Mouse (Mus musculus) heart, embryonic 11.5 days (tissue): ENCODE results near the gene Stx1a. TPM values are rescaled to one million over a fixed set of nuclear protein-coding genes. Genes with fewer than 3 reads are reported as not detected.

Experiments
- ATAC-seq: fragments of 200-750 bp; cut with Nextera tagmentation; replicated peaks from 2 replicates; pipeline ENCODE4 v1.8.0; 2017; ENCODE audit warnings: moderate library complexity; ENCODE audit not compliant: insufficient number of reproducible peaks, low FRiP score, low TSS enrichment
- H3K27ac ChIP-seq: fragments of 300-500 bp; sonication (generic); 2 replicates; pipeline ENCODE4 v1.5.1; 2014; ENCODE audit warnings: mild to moderate bottlenecking, low read depth, low read length
- H3K27me3 ChIP-seq: fragments of 300-500 bp; sonication (generic); 2 replicates; pipeline ENCODE4 v1.6.1; 2014; ENCODE audit warnings: mild to moderate bottlenecking, low read length, mixed read lengths; ENCODE audit not compliant: control insufficient read depth, insufficient read depth
- H3K36me3 ChIP-seq: fragments of 300-500 bp; sonication (generic); 2 replicates; pipeline ENCODE4 v1.6.1; 2014; ENCODE audit warnings: mild to moderate bottlenecking, low read length, moderate library complexity, mixed read lengths; ENCODE audit not compliant: control insufficient read depth, insufficient read depth
- H3K4me1 ChIP-seq: fragments of 300-500 bp; sonication (generic); 2 replicates; pipeline ENCODE4 v1.6.1; 2014; ENCODE audit warnings: low read length; ENCODE audit not compliant: control insufficient read depth, insufficient read depth
- H3K4me2 ChIP-seq: fragments of 300-500 bp; sonication (generic); 2 replicates; pipeline ENCODE4 v1.6.1; 2014; ENCODE audit warnings: mild to moderate bottlenecking, moderate library complexity
- H3K4me3 ChIP-seq: fragments of 300-500 bp; sonication (generic); 2 replicates; pipeline ENCODE4 v1.5.1; 2014; ENCODE audit warnings: low read depth, low read length
- H3K9ac ChIP-seq: fragments of 300-500 bp; sonication (generic); 2 replicates; pipeline ENCODE4 v1.6.1; 2014; ENCODE audit warnings: mild to moderate bottlenecking, low read depth, low read length, moderate library complexity
- H3K9me3 ChIP-seq: fragments of 300-500 bp; sonication (generic); replicated peaks from 2 replicates; pipeline ENCODE4 v1.6.1; 2016; ENCODE audit warnings: low read length; ENCODE audit not compliant: control insufficient read depth
- WGBS: fragments of 180-500 bp; shearing (Covaris S2); extraction: QIAGEN DNeasy Blood & Tissue Kit; methylation state at CpG from one replicate; pipeline ENCODE4 v1.1.7; 2014; ENCODE audit not compliant: insufficient replicate concordance; 5-methylcytosine and 5-hydroxymethylcytosine counted together
- polyA plus RNA-seq: library from polyadenylated mRNA; unstranded; fragments of >200 nt; fragmentation: Nextera tagmentation; extraction: Ambion mirVana; gene quantifications from 2 replicates; pipeline ENCODE4 v1.2.1, GENCODE M21; 2014

The Stx1a gene
- polyA plus RNA-seq, 1 experiment from 2014 or later = 10.4 TPM

DNA sequence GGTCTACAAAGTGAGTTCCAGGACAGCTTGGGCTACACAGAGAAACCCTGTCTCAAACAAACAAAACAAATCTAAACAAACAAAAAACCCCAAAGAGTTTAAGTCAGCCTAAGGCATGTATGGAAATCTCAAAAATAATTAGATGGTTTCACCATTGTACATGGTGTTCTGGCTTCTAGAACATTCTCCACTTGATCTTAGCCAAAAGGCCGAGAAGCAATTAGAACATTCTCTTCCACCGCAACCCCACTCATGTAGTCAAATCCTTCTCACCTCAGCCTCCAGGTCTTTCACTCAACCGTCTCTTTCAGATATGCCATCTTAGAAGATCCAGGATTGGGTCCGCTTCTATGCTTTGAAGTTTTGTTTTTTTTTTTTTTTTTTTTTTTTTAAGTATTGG lies 23.5 kb upstream of the Stx1a start:
- Histone ChIP-seq H3K27me3 (no peaks in the 10 kb centered on the region), H3K9ac (no peak overlapping the region), H3K27ac (no peak overlapping the region), H3K4me1 (0 out of 2 replicates have a peak, but pooled peaks cover 3% of the 10 kb centered on the region), H3K9me3 (no peaks in the 10 kb centered on the region), H3K4me2 (no peak overlapping the region), H3K36me3 (no peaks in the 10 kb centered on the region), H3K4me3 (no peak overlapping the region)
- ATAC-seq = no peak
- WGBS = 93% methylated on average over 4 of the region's 4 CpGs

DNA sequence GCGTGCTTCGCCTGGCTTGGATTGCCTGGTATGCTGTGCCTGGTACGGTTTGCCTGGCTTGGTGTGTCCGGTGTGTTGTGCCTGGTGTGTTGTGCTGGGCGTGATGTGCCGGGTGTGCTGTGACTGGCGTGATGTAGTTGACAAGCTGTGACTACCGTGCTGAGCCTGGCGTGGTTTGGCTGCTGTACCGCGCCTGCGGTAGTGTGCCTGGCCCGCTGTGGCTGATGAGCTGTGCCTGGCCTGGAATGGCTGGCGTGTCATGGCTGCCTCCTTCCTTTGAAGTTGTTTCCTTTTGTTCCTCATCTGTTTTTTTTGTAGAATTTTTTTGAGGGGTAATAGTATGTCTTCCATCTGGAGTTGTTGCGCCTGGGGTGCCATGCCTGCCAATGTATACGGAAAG lies 22.5 kb upstream of the Stx1a start:
- ATAC-seq = no peak
- Histone ChIP-seq H3K9ac (no peak overlapping the region), H3K4me1 (0 out of 2 replicates have a peak, but pooled peaks cover 3% of the 10 kb centered on the region), H3K9me3 (no peaks in the 10 kb centered on the region), H3K36me3 (no peaks in the 10 kb centered on the region), H3K27me3 (peaks cover 2% of the 10 kb centered on the region; the same call in 1 of the 2 replicates), H3K27ac (no peak overlapping the region), H3K4me2 (no peak overlapping the region), H3K4me3 (no peak overlapping the region)
- 54% methylated on average over 16 of the region's 16 CpGs for WGBS

- Histone ChIP-seq H3K9me3 (no peaks in the 10 kb centered on the region), H3K27me3 (peaks cover 2% of the 10 kb centered on the region; the same call in 1 of the 2 replicates), H3K4me3 (0 out of 2 replicates have a peak overlapping the region, but pooled peaks have one; percentile 3), H3K4me1 (0 out of 2 replicates have a peak, but pooled peaks cover 3% of the 10 kb centered on the region), H3K4me2 (peak overlapping the region; percentile 49), H3K36me3 (no peaks in the 10 kb centered on the region), H3K27ac (no peak overlapping the region), H3K9ac (no peak overlapping the region)
- 1% methylated on average over 14 of the region's 14 CpGs for WGBS
- ATAC-seq = no peak
Measured at GRCm38 (mm10) chr5:135001309-135001708, 22.0 kb upstream of the Stx1a start.

GRCm38 (mm10) chr5:135002151-135002550 lies 21.1 kb upstream of the Stx1a start:
- H3K9ac ChIP-seq = no peak overlapping the region
- H3K4me2 ChIP-seq = no peak overlapping the region
- WGBS = 51% methylated on average over 5 of the region's 5 CpGs
- peaks cover 2% of the 10 kb centered on the region; the same call in 1 of the 2 replicates for H3K27me3 ChIP-seq
- no peak overlapping the region for H3K27ac ChIP-seq
- no peak for ATAC-seq
- no peaks in the 10 kb centered on the region for H3K9me3 ChIP-seq
- H3K4me3 ChIP-seq = no peak overlapping the region
- H3K36me3 ChIP-seq = no peaks in the 10 kb centered on the region
- H3K4me1 ChIP-seq = 0 out of 2 replicates have a peak, but pooled peaks cover 3% of the 10 kb centered on the region

DNA sequence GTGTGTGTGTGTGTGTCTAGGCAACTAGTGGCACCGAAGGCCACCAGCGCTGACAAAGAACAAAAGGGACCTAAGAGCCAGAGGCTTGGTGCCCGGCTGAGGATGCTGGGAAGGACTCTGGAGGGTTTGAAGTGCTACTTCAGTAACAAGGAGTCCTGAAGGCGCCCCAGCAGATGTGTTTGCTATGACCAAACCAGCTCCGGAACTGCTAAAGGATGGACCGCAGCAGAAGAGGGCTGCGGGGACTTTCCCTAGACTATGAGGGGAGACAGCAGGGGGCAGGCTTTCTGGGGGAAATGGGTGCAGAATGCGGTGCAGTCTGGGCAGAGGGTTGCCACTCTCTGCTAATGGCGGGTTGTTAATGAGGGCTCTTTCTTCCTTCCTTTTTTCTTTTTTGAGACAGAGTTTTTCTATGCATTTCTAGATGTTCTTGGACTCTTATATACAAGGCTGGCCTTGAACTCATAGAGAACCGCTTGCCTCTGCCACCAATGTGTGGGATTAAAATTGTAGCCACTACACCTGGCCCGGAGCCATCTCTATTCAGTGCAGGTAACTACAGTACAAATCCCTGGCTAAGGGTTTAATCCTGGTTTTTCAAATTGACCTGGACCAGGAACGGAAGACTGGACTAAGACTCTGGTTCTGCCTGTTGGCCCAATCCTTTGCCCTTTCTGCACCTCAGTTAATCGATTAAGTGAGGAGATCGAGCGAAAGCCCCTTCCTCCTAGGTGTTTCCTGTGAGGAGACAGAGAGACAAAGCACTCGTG lies 15.3 kb upstream of the Stx1a start:
- H3K9ac ChIP-seq = peak overlapping the region; percentile 90
- no peaks in the 10 kb centered on the region for H3K36me3 ChIP-seq
- peak overlapping the region; percentile 66 for H3K4me3 ChIP-seq
- ATAC-seq = no peak
- peaks cover 19% of the 10 kb centered on the region for H3K4me1 ChIP-seq
- 26% methylated on average over 16 of the region's 16 CpGs for whole genome bisulfite sequencing
- no peaks in the 10 kb centered on the region for H3K9me3 ChIP-seq
- H3K27ac ChIP-seq = peak overlapping the region; percentile 98
- H3K4me2 ChIP-seq = peak overlapping the region; percentile 87
- H3K27me3 ChIP-seq = peaks cover 2% of the 10 kb centered on the region; the same call in 1 of the 2 replicates

DNA sequence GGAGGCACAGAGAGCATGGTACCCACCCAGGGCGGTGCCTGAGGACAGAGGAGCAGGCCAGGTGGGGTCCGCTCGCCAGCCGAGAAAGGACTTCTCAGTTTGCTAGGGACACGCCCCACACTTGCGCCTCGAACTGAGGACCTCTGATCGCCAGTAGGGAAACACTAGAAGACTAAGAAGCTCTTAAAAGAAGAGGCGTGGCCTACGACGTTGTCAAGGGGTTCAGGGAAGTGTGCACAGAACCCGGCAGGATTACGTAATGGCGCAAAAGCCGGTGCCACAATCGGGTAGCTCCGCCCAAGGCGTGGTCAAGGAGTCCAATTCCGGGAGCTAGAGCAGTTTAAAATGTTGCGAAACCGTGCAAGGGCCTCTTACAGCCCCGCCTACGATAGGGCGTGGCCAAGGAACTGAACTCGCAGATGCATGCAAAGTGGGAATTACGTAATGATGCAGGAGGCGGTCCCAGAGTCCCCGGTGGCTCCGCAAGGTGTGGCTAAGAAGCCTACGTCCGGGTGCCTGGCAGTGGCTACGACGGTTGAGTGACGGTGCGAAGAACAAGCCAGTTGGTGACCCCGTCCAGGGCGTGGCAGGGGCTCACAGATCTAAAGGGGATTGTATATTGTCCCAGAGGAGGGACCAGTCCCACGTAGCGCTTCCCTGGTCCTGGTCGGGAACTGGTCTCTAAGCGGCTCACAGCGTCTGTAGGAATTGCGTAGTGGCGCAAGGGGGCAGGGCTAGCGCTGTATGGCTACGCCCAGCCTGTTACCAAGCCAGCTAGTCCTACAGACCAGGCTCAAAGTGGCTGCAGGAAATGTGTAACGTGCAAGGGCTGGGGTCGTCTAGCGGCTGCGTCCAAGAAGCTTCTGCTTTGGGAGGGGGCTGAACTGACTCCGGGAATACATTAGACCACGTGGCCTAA lies 14.4 kb upstream of the Stx1a start, which contains the start of gene Abhd11:
Gene Abhd11 (plus strand): TSS at position 482 of the 919 bp plus-strand sequence.
- H3K4me1 ChIP-seq = peaks cover 19% of the 10 kb centered on the region
- H3K4me2 ChIP-seq = peak within 1 kb of the TSS; percentile 87
- peaks cover 2% of the 10 kb centered on the region; the same call in 1 of the 2 replicates for H3K27me3 ChIP-seq
- H3K9me3 ChIP-seq = no peaks in the 10 kb centered on the region
- peak within 1 kb of the TSS; percentile 66 for H3K4me3 ChIP-seq
- H3K36me3 ChIP-seq = no peaks in the 10 kb centered on the region
- under 1% methylated on average over 52 of the region's 52 CpGs for WGBS
- peak within 1 kb of the TSS; percentile 90 for H3K9ac ChIP-seq
- ATAC-seq = peak; percentile 85
- peak within 1 kb of the TSS; percentile 98 for H3K27ac ChIP-seq

- Histone ChIP-seq H3K9me3 (no peaks in the 10 kb centered on the region), H3K27ac (peak overlapping the region; percentile 98), H3K27me3 (peaks cover 2% of the 10 kb centered on the region; the same call in 1 of the 2 replicates), H3K4me2 (peak overlapping the region; percentile 87), H3K9ac (peak overlapping the region; percentile 82), H3K4me1 (peaks cover 19% of the 10 kb centered on the region), H3K36me3 (no peaks in the 10 kb centered on the region), H3K4me3 (peak overlapping the region; percentile 66)
- WGBS = 0% methylated on average over 33 of the region's 37 CpGs
- ATAC-seq = peak; percentile 76
Measured at GRCm38 (mm10) chr5:135009590-135010319, 13.5 kb upstream of the Stx1a start.

- Histone ChIP-seq H3K9ac (peak overlapping the region; percentile 82), H3K27ac (peak overlapping the region; percentile 98), H3K4me3 (peak overlapping the region; percentile 66), H3K9me3 (no peaks in the 10 kb centered on the region), H3K4me2 (peak overlapping the region; percentile 87), H3K27me3 (peaks cover 2% of the 10 kb centered on the region; the same call in 1 of the 2 replicates), H3K36me3 (no peaks in the 10 kb centered on the region), H3K4me1 (peaks cover 19% of the 10 kb centered on the region)
- WGBS = 61% methylated on average over 7 of the region's 7 CpGs
- ATAC-seq = no peak
Measured at GRCm38 (mm10) chr5:135010320-135010709, 13.0 kb upstream of the Stx1a start.
